Mouse (Mus musculus): ENCODE data around the gene Def6.
A peak's percentile ranks its signal among the peaks of the same experiment; 100 is the strongest.
"Not testable (repeated sequence)": the region's sequence is repeated elsewhere in the genome, so short reads cannot be mapped to it uniquely, and the experiment has no call there.

The Def6 gene

DNA sequence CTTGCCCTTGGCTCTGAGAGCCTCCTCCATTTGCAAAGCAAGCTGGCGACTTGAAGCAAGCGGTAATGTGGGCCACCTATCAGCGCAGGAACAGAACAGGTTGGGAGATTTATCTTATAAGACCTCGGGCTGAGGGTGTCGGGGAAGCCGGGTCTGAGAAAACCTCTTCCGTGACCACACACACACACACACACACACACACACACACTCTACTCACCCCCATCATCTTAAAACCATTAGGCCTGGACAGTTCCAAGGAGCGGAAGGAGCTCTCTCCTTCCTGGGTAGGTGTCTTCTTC is 685 bp downstream of the Def6 start:
- peak; percentile 52 for DNase-seq (ENCODE audit: extremely low read depth, low read depth)

DNA sequence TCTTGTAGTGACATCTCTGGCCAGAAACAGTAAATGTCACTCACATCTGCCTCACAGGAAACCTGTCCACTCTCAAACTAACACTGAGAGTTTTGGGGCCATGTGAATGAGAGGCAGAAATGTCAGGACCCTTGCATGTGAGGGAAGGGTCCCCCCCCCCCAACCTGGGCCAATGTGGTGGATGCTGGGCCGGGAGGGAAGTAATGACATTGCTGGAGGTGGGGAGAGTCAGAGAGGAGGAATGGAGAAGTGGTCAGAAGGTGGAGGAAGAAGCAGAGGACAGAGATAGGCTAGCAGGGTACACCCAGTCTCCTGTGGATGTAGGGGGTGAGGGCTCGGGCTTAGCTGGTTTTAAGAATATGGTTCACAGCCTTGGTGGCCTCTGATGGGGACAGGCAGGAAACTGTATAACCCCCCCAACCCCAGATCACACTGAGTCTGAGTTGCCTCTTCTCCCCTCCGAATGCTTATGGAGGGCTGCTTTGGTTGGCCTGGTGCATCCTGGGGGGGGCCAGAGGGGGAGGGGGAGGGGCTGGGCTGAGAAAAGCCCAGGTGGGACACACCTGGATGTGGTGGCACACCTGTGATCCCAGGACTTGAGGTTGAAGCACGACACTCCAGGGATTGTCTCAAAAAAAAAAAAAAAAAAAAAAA is 2.0 kb downstream of the Def6 start:
- peak; percentile 75 for DNase-seq (ENCODE audit: extremely low read depth, low read depth)

DNA sequence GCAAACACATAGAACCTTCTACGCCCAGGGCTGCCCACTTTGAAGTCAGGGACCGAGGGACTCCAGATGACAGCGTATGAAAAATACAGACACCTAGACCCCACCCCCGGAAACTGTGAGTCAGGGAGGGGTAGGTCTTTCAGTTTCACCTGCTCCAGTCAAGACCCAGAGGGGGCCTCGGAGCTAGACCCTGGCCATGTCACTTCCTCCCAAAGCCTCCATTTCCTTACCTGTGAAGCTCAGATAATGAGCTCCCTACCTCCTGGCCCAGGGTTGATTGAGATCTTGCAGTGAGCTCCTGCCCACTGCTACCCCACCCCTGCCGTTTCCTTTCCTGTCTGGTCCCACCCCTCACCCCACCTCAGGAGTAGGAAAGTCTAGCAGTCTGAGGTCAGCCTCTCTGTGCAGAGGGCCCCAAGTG is 4.4 kb downstream of the Def6 start:
- DNase-seq (ENCODE audit: extremely low read depth, low read depth): peak; percentile 63

DNA sequence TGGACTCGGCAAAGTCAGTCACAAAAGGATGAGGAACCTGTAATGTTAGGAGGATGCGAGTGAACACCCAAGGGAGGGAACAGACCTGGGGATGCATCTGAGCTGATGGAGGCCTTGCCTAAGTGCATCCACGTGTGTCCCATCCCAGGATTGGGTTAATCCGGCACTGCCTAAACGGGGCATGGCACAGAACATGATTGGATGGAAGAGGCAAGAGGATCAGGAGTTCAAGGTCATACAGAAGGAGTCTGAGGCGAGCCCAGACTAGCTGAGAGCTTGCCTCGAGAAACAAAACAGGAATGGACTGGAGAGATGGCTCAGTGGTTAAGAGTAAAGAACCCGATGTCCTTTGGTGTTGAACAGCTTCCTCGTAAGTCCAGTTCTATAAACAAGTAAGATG is 4.8 kb downstream of the Def6 start:
- DNase-seq (ENCODE audit: extremely low read depth, low read depth): no peak

DNA sequence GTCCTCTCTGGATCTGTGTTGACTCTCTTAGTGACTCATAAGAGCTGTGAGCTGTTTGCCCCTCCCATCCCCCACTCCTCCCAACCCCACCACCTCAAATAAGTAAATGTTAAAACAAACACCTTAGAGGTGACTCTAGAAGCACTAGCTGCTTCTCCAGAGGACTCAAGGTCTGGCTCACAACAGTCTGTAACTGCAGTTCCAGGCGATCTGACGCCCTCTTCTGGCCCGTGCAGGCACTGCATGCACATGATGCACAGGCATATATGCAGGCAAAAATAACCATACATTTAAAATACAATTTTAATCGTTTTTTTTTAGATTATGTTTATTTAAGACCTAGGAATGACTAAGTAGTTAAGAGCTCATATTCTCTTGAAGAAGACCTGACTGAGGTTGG is 5.7 kb downstream of the Def6 start:
- DNase-seq (ENCODE audit: extremely low read depth, low read depth): no peak

DNA sequence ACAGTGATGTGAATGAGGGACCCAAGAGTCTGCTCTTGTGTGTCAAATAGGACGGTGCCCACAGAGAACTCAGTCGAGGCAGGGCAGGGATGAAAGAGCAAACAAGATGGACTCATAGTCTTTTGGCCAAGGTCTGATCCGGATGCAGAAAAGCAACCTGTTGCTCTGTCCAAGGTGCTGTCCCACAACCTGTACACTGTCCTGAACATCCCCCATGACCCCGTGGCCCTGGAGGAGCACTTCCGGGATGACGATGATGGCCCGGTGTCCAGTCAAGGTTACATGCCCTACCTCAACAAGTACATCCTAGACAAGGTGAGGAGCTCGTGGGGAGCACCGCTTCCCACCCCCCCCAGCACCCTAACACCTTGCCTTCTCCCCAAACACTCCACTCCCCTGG is 9.2 kb downstream of the Def6 start:
- no peak for DNase-seq (ENCODE audit: extremely low read depth, low read depth)

DNA sequence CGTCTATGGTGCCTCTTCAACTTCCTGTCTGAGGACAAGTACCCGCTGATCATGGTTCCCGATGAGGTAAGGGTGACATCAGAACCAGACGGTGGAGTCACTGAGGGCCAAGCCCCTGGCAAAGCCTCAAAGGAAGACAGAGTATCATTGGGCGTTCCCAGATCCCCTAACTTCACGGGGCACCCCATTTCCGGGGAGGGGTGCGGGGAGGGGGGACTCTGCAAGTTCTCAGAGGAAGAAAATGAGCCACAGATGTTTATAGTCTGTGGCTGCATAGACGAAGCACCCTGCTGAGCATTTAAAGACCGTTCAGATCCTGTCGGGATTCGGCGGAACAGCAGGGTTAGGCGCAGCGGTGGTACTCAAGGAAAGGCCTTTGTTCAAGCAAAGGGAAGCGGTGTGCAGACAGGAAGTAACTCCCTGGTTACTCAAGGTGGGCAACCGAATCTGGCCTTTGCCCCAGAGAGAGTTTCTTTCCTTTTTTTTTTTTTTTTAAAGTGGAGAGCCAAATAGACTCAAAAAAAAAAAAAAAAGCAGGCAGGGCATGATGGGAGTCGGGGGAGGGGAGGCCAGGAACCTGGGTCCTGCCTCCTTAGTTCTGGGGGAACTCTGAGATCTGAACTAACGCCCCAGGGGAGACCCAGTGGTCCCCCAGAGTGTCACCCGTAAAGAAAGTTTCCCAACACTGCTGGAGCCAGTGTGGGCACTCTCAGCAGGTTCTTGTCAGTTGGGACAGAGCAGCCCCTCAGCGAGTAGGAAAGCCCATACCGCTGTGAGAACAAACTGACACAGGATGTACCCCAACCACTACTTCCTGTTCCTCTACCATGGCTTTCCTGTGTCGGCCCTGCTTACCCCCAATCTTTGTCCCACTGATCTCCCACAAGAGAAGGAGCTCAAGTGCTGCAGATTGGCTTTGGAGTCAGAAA is 10.4 kb downstream of the Def6 start:
- peak; percentile 89 for DNase-seq (ENCODE audit: extremely low read depth, low read depth)

DNA sequence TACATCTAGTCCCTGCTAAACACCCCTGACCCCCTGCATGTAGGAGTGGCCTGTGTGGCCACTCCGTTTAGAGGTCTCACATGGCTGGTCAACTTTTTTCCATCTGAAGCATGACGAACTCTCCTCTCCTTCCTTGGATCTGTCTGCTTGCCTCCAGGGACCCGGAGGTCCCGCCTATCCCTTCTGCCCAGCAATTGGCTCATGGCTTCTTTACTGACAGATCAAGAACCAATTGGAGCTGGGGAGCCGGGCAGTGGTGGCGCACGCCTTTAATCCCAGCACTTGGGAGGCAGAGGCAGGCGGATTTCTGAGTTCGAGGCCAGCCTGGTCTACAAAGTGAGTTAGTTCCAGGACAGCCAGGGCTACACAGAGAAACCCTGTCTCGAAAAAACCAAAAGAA is 14.9 kb downstream of the Def6 start:
- not testable (repeated sequence) for DNase-seq (ENCODE audit: extremely low read depth, low read depth)

DNA sequence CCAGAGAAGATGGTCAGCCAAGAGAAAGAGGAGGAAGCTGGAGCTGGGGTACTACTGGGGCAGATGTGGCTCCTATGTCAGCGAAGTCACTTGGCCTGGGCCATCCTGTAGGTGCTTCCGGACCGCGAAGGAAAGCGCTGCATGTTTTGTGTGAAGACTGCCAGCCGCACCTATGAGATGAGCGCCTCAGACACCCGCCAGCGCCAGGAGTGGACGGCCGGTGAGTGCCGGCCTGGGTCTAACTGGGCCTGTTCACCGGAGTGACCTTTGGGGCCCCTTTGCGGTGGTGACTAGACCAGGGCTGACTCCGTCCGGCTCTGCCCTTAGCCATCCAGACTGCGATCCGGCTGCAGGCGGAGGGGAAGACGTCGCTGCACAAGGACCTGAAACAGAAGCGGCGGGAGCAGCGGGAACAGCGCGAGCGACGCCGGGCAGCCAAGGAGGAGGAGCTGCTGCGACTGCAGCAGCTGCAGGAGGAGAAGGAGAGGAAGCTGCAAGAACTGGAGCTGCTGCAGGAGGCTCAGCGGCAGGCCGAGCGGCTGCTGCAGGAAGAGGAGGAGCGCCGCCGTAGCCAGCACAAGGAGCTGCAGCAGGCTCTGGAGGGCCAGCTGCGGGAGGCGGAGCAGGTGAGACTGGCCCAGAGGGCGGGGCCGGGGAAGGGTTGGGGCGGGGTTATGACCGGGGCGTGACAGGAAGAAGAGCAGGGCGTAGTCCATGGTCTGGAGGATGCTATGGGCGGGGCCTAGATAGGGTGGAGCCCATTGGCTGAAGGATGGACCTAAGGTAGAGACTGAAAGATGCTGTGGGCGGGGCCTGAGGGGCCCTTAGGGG is 16.2 kb downstream of the Def6 start:
- DNase-seq (ENCODE audit: extremely low read depth, low read depth): peak; percentile 91

DNA sequence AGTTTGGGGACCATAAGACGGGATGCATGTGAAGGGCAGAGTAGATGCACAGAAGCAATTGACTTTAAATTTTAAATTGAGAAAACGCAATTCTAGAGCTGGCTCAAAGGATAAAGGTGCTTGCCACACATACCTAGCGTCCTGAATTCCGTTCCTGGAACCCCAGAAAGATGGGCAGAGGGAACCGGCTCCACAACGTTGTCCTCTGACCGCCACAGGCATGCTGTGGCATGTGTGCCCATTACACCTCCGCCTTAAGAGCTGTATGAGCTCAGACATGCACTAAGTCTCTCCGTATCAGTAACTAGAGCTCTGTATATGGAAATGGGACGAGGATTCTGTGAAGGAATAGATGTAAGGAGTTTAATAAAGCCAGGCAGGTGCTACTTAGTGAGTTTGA is 17.0 kb downstream of the Def6 start:
- no peak for DNase-seq (ENCODE audit: extremely low read depth, low read depth)

DNA sequence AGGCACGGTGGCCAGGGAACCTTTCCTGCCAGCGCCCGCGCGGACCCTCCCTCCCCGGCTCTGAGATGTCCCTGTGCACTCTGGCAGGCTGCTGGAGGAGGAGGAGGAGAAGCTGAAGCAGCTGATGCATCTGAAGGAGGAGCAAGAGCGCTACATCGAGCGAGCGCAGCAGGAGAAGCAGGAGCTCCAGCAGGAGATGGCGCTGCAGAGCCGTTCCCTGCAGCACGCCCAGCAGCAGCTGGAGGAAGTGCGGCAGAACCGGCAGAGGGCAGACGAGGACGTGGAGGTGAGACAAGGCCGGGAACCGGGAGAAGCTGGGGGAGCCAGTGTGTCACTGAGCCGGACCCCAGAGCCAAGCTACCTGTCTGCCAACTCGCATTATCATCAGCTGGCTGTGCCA is 18.4 kb downstream of the Def6 start:
- no peak for DNase-seq (ENCODE audit: extremely low read depth, low read depth)

DNA sequence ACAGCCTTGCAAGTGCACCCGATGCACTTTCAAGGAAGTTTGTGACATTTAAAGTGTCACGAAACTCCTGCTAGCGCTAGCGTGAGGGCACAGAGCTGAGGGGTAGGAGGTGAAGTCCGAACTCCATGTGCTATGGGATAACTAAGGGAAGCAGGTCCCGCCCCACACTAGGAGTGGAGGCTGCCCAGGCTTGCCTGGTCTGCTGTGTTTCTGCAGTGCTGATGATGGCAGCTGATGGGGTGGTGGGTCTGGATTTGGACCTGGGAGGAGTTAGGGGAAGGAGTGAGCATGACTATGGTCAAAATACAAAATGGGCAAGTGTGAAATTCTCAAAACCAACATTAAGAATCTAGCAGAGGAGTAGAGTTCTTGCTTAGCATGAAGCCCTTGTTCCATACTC is 22.9 kb downstream of the Def6 start:
- DNase-seq (ENCODE audit: extremely low read depth, low read depth): no peak

DNA sequence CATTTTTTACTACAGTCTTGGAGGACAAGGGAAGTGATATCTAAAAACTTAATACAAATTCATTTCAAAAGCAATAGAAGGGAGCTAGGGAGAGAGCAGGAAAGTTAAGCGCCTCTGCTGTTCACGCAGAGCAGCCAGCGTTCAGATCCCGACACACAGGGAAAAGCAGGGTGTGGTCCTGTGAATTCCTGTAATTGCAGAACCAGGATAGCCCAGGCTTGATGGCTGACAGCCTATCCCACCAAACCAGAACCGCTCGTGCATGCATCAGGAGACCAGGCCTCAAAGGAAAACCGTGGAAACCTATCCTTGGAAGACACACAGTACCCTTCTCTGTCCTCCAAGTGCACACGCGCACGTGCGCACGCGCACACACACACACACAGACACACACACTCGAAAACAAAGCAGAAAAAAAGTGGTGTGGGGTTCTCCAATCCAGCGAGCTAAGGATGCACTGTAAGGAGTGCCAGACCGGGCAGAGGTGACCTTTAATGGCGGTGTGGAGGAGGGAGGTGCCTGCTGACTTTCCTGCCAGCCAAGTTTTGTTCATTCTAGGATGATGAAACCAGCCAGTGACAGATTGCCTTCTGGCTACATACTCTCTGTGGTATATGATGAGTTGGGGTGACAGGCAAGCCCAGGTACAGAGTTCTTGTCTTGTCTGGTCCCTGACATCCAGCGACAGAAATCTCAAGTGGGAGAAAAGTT is 23.6 kb downstream of the Def6 start:
- no peak for DNase-seq (ENCODE audit: extremely low read depth, low read depth)

DNA sequence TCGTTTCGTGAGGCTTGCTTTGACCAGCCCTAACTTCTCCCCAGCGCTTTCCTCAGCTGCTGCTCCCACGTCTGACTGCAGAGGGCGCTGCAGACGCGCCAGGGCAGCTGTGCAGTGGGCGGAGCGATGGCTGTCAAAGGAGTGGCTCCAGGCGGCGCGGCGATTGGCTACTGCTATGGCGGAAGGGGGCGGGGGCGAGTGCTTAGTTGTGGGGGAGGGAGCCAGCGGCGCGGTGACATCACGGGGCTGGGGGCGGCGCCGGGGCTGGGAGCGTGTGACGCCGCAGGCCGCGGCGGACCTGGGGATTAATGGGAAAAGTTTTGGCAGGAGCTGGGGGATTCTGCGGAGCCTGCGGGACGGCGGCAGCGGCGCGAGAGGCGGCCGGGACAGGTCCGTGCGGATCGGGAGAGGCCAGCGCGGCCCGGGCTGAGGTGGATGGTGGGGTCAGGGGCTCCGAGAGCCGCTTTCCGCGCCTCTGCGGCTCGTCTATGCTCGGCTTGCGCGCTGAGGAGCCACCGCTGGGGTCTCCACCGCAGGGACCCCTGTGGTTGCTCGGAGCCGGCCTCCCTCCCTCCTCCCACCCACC is 25.0 kb downstream of the Def6 start, which contains the start of gene Ppard:
TSS of gene Ppard (plus strand) at position 226 of the 586 bp plus-strand sequence.
- DNase-seq (ENCODE audit: extremely low read depth, low read depth): peak; percentile 61

DNA sequence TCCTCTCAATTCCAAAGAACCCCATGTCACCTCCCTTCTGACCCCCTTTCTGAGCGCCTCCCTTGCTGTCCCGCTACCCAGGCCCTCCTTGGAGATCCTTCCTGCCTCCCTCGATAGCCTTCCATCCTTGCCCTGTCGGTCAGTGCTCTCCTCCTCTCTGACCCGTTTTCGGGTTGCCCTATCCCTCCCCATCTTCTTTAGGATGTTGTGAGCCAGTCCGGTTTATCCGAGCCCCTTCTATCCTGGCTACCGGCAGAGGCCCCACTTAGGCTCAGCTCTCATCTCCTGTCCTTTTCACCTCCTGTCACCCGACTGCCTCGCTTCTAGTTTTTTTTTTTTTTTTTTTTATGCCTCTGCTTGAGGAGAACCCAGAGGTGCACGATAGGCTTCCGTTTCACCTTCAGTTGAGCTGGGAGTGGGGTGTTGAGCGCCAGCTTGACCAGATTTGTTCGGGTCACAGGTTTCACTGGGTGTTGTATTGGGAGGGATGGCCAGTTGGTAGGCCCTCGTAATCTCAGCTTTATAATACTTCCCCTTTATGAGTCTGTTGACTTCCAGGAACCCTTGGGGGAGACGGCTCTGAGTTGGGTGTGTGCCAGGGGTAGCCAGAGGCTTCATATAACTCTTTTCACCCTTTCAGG is 25.6 kb downstream of the Def6 start:
- peak; percentile 79 for DNase-seq (ENCODE audit: extremely low read depth, low read depth)

DNA sequence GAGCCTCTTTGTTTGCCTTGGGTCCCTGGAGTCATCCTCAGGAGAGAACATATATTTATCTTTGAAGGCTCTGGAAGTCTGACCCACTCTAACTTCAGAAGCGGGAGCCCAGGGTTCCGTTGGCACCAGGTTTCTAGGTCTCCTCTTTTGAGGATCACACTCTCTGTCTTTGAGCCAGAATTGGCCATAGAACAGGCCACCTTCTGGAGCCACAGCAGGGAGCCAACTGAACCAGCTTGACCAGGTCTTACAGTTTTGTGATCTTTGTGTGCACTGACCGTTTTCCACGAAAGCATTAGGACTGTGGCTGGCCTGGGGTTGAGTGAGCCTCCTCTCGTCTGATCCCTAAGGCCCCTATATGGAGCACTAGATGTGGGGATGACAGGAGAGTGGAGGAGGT is 27.1 kb downstream of the Def6 start:
- no peak for DNase-seq (ENCODE audit: extremely low read depth, low read depth)

DNA sequence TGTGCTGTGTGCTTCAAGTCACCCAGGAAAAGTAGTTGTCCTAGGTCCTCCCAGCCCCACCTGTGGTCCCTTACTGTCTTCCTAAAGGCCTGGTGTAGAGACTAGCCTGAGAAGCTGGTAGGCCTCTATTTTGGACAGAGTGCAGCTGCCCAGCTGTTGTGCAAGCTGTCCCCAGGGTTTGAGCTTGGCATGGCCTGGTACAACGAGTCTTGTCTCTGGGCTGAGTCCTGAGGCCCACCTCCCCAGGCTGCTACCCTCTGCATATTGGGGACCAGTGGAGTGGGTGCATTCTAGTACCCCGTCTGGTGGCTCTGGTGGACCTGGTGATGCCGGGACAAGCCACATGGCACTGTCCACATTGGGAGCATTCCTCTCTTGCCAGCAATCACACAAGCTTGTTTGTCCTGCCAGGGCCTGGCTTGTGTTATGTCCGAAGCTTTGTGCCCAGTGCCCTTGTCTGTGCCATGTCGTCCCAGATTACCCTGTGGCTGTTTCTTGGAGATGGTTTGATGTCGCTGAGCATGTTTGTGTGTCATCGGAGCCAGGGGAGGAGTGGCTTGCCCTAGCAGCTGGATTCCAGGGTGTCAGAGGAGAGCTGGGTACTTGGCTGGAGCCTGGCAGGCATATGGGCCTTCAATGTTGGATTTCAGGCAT is 28.5 kb downstream of the Def6 start:
- DNase-seq (ENCODE audit: extremely low read depth, low read depth): no peak

DNA sequence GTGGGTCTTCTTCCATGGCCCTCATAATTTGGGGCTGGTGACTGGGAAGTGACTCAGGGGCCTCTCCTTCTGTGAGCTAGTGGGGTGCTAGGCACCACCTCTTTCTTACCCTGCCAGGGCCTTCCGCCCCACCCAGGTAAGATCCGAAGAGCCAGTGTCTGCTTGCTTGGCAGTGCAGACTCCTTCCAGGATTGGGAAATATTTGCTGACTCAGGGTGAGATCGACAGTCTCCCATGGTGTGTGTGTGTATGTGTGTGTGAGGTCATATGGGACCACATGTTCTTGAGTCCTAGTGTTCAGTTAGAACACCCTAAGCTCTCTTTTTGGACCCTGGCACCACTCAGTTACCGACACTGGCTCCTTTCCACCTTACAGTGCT is 29.0 kb downstream of the Def6 start:
- no peak for DNase-seq (ENCODE audit: extremely low read depth, low read depth)

DNA sequence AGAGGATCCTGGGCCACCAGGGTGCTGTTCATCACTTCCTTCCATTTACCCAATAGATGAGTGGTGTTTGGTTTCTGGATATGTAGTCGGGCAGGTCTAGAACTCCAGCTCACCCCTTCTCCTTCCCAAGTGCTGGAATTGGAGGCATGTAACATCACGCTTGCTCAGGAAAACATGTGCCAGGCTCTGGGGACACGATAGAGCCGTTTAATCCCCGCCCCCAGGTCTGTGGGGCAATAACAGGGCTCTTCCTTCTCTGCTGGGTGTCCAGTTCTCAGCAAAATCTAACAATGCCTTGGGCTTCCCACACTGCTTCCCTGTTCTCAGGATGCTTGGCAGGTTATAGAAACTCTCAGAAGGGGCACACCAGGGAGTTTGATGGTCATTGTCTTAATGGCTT is 29.8 kb downstream of the Def6 start:
- no peak for DNase-seq (ENCODE audit: extremely low read depth, low read depth)

DNA sequence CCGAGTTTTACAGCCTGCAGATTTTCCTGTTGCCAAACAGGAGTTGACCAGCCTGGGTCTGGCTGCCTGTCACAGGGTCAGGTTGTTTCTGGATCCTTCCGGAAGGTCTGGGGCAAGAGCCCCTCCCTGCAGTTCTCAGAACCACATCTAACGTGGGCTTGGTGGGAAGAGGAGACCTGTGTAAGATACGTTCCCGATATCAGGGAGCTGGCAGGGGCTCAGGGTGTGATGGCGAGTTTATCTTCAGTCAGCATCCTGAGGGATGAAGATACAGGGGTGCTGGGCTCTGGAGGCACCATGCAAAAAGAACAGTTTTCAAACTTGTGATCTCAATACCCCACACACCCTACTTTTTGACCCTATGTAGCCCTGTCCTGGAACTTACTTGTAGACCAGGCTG is 30.3 kb downstream of the Def6 start:
- no peak for DNase-seq (ENCODE audit: extremely low read depth, low read depth)
